In genomic region chr4:131916425-131916824, GRCm38 (mm10) we compare ENCODE assay signal across 8 mouse cellular contexts. TPM values are rescaled to one million over a fixed set of nuclear protein-coding genes. Genes with fewer than 3 reads are reported as not detected.
DNase-seq lines count a peak whose midpoint lies in the region; ATAC-seq and TF ChIP-seq lines count a peak whose summit lies in the region.

No protein-coding gene starts in this region.

- no peak overlapping the region for H3K4me2 ChIP-seq in hindbrain, embryonic 16.5 days (ENCODE audit: low read length)
- H3K4me2 ChIP-seq in intestine, postnatal 0 days (replicated peaks; ENCODE audit: low read depth), result no peak overlapping the region
- H3K4me2 ChIP-seq in midbrain, embryonic 13.5 days (replicated peaks), result no peak overlapping the region

- peaks cover 79% of the 10 kb centered on the region for H3K4me1 ChIP-seq in hindbrain, embryonic 10.5 days (replicated peaks)
- H3K4me1 ChIP-seq in hindbrain, embryonic 16.5 days (ENCODE audit: control insufficient read depth, insufficient read depth, low read depth, low read length), result peaks cover 22% of the 10 kb centered on the region
- no peaks in the 10 kb centered on the region for H3K4me1 ChIP-seq in cerebellum, adult 2 months (ENCODE audit: control insufficient read depth, insufficient read depth, low read length)
- 0 out of 2 replicates have a peak, but pooled peaks cover 3% of the 10 kb centered on the region for H3K4me1 ChIP-seq in intestine, postnatal 0 days (replicated peaks; ENCODE audit: control insufficient read depth, insufficient read depth, low read length)
- H3K4me1 ChIP-seq in midbrain, embryonic 13.5 days (replicated peaks), result peaks cover 55% of the 10 kb centered on the region

- WGBS in hindbrain, embryonic 10.5 days, result 4% methylated on average over 15 of the region's 15 CpGs
- WGBS in hindbrain, embryonic 16.5 days, result 7% methylated on average over 15 of the region's 15 CpGs
- WGBS in cerebellum, adult 2 months, result 7% methylated on average over 15 of the region's 15 CpGs
- 17% methylated on average over 15 of the region's 15 CpGs for WGBS in intestine, postnatal 0 days
- WGBS in midbrain, embryonic 13.5 days, result 5% methylated on average over 15 of the region's 15 CpGs

- peaks cover 100% of the 10 kb centered on the region for H3K27me3 ChIP-seq in hindbrain, embryonic 10.5 days (ENCODE audit: insufficient read depth, poor library complexity, severe bottlenecking)
- H3K27me3 ChIP-seq in hindbrain, embryonic 16.5 days (replicated peaks; ENCODE audit: control insufficient read depth, insufficient read depth, low read length), result peaks cover 50% of the 10 kb centered on the region
- H3K27me3 ChIP-seq in cerebellum, adult 2 months (ENCODE audit: control insufficient read depth, insufficient read depth, low read length), result peaks cover 1% of the 10 kb centered on the region; the same call in 1 of the 2 replicates
- peaks cover 34% of the 10 kb centered on the region for H3K27me3 ChIP-seq in intestine, postnatal 0 days (replicated peaks; ENCODE audit: control insufficient read depth, insufficient read depth, low read length)
- peaks cover 97% of the 10 kb centered on the region for H3K27me3 ChIP-seq in midbrain, embryonic 13.5 days

- no peak for TF ChIP-seq POLR2A in cerebellum, adult 2 months (IDR thresholded peaks at IDR 0.05; ENCODE audit: borderline replicate concordance, insufficient read depth, low read length)

- no peaks in the 10 kb centered on the region for H3K9me3 ChIP-seq in hindbrain, embryonic 10.5 days
- no peaks in the 10 kb centered on the region for H3K9me3 ChIP-seq in hindbrain, embryonic 16.5 days (ENCODE audit: control insufficient read depth, low read length)
- no peaks in the 10 kb centered on the region for H3K9me3 ChIP-seq in intestine, postnatal 0 days (ENCODE audit: control insufficient read depth)
- H3K9me3 ChIP-seq in midbrain, embryonic 13.5 days, result no peaks in the 10 kb centered on the region

- ATAC-seq in hindbrain, embryonic 16.5 days, result no peak
- ATAC-seq in intestine, postnatal 0 days, result peak; percentile 26; the same call in 1 of the 2 replicates
- ATAC-seq in midbrain, embryonic 13.5 days, result 0 out of 2 replicates have a peak, but pooled peaks have one; percentile 21

- H3K36me3 ChIP-seq in hindbrain, embryonic 10.5 days, result no peaks in the 10 kb centered on the region
- H3K36me3 ChIP-seq in hindbrain, embryonic 16.5 days (ENCODE audit: control insufficient read depth, insufficient read depth, low read length), result no peaks in the 10 kb centered on the region
- H3K36me3 ChIP-seq in intestine, postnatal 0 days (ENCODE audit: control insufficient read depth, insufficient read depth), result no peaks in the 10 kb centered on the region
- H3K36me3 ChIP-seq in midbrain, embryonic 13.5 days, result no peaks in the 10 kb centered on the region

- no peak overlapping the region for H3K9ac ChIP-seq in hindbrain, embryonic 16.5 days (ENCODE audit: low read depth, low read length)
- no peak overlapping the region for H3K9ac ChIP-seq in intestine, postnatal 0 days (ENCODE audit: low read depth, low read length)
- no peak overlapping the region for H3K9ac ChIP-seq in midbrain, embryonic 13.5 days (replicated peaks)

- H3K27ac ChIP-seq in hindbrain, embryonic 10.5 days, result no peak overlapping the region
- H3K27ac ChIP-seq in hindbrain, embryonic 16.5 days (ENCODE audit: low read depth, low read length), result no peak overlapping the region
- no peak overlapping the region for H3K27ac ChIP-seq in cerebellum, adult 2 months (ENCODE audit: insufficient read depth, low read length)
- H3K27ac ChIP-seq in intestine, postnatal 0 days (ENCODE audit: low read depth, low read length), result no peak overlapping the region
- H3K27ac ChIP-seq in midbrain, embryonic 13.5 days, result no peak overlapping the region

- peak; percentile 83 for DNase-seq in hindbrain, embryonic 10.5 days (ENCODE audit: low spot score)
- DNase-seq in cerebellum, adult 2 months, result peak; percentile 53 to 70
- peak; percentile 58 to 69 for DNase-seq in frontal cortex, postnatal 25 days (ENCODE audit: low spot score in 2 of 2)
- peak; percentile 62 to 69 for DNase-seq in left cerebral cortex, postnatal 36 days (ENCODE audit: low spot score in 2 of 2)
- peak; percentile 79 to 94 for DNase-seq in spleen, postnatal 4 days (ENCODE audit: low spot score in 2 of 2)

- H3K4me3 ChIP-seq in hindbrain, embryonic 10.5 days, result peak overlapping the region; percentile 49
- H3K4me3 ChIP-seq in hindbrain, embryonic 16.5 days (ENCODE audit: low read length), result no peak overlapping the region
- H3K4me3 ChIP-seq in cerebellum, adult 2 months (replicated peaks; ENCODE audit: insufficient read depth, low read depth, low read length), result no peak overlapping the region
- H3K4me3 ChIP-seq in intestine, postnatal 0 days (ENCODE audit: low read depth, low read length), result no peak overlapping the region
- no peak overlapping the region for H3K4me3 ChIP-seq in midbrain, embryonic 13.5 days (replicated peaks)

- intact Hi-C loops in left cerebral cortex, postnatal 36 days (cut with DNase I), result loop anchor here (5.0 kb wide), 2 partner anchors 46 to 161 kb away; partner anchors contain the start of gene Epb41

- TF ChIP-seq CTCF in cerebellum, adult 2 months (IDR thresholded peaks at IDR 0.05; ENCODE audit: borderline replicate concordance, insufficient read depth, low read depth, low read length), result peak; percentile 81
- TF ChIP-seq CTCF in intestine, postnatal 0 days (IDR thresholded peaks at IDR 0.05; ENCODE audit: low read depth), result peak; percentile 94

RNA-seq across cellular contexts. Expression of gene Tmem200b, which starts 5.1 kb away (rescaled TPM):
- 0.73 and 1.1 TPM in 2 replicates for polyA plus RNA-seq in hindbrain, embryonic 10.5 days (2016; fragmentation: Nextera tagmentation; extraction: Ambion mirVana)
- 0.34 TPM in 1 of 2 replicates, not detected in the other for polyA plus RNA-seq in hindbrain, embryonic 16.5 days (2015; fragmentation: Nextera tagmentation; extraction: Ambion mirVana)
- polyA plus RNA-seq in cerebellum, adult 2 months (2012; rRNA removed), result 26.3 and 29.5 TPM in 2 replicates
- polyA plus RNA-seq in intestine, postnatal 0 days (2015; fragmentation: Nextera tagmentation; extraction: Ambion mirVana), result 1.3 and 1.7 TPM in 2 replicates
- total RNA-seq in left cerebral cortex, postnatal 36 days (2021), result 10 to 100 TPM in 1 of 2 experiments, 1 to 10 TPM in 1; 8.2 to 11.0 TPM
- polyA plus RNA-seq in midbrain, embryonic 13.5 days (2015; fragmentation: Nextera tagmentation; extraction: Ambion mirVana), result not detected in 2 replicates

RNA-seq across cellular contexts. Expression of gene Srsf4, which starts 43.0 kb away (rescaled TPM):
- 139 and 141 TPM in 2 replicates for polyA plus RNA-seq in hindbrain, embryonic 10.5 days (2016; fragmentation: Nextera tagmentation; extraction: Ambion mirVana)
- polyA plus RNA-seq in hindbrain, embryonic 16.5 days (2015; fragmentation: Nextera tagmentation; extraction: Ambion mirVana), result 86.6 and 94.4 TPM in 2 replicates
- 77.6 and 81.9 TPM in 2 replicates for polyA plus RNA-seq in cerebellum, adult 2 months (2012; rRNA removed)
- 36.2 and 38.3 TPM in 2 replicates for polyA plus RNA-seq in intestine, postnatal 0 days (2015; fragmentation: Nextera tagmentation; extraction: Ambion mirVana)
- 10 to 100 TPM; 70.3 to 76.8 TPM for total RNA-seq in left cerebral cortex, postnatal 36 days (2021)
- 134 and 140 TPM in 2 replicates for polyA plus RNA-seq in midbrain, embryonic 13.5 days (2015; fragmentation: Nextera tagmentation; extraction: Ambion mirVana)

Comparison
In these comparisons a context has a peak if more than half of its experiments do, and no peak if none do; other contexts are left out.
1. RNA of gene Tmem200b, which starts 5.1 kb away (polyA plus RNA-seq): 26.3 to 29.5 TPM in cerebellum, adult 2 months; 1.3 to 1.7 TPM in intestine, postnatal 0 days, 0.73 to 1.1 TPM in hindbrain, embryonic 10.5 days, 0.34 TPM in hindbrain, embryonic 16.5 days and not detected in midbrain, embryonic 13.5 days; every median in the first group is over 10 times any median in the second.
2. Peak in every context shown above with its lines, with median percentiles within 50 percentile points of each other: DNase-seq.